Mouse (Mus musculus) right cerebral cortex, adult 2 months (tissue): ENCODE results near the gene Klc3.

Experiments used
- DNase-seq, 2 experiments: peaks; one replicate each; pipeline ENCODE4 v3.0.0; 2021 to 2022; ENCODE audit warnings: low spot score in 2 of 2

Klc3 gene

GRCm38 (mm10) chr7:19403731-19404296 is at the start of gene Klc3:
TSS of gene Klc3 (minus strand) at chr7:19404104.
- DNase-seq: peak in 1 of 2 experiments; percentile 28

GRCm38 (mm10) chr7:19449165-19449564 is 45.3 kb upstream of the Klc3 start:
- no peak for DNase-seq

GRCm38 (mm10) chr7:19447689-19448088 is 43.8 kb upstream of the Klc3 start:
- no peak for DNase-seq

GRCm38 (mm10) chr7:19444801-19445200 is 40.9 kb upstream of the Klc3 start:
- no peak for DNase-seq

- DNase-seq: peak; percentile 92
Measured at GRCm38 (mm10) chr7:19443344-19443743, 39.4 kb upstream of the Klc3 start.

- no peak for DNase-seq
Measured at GRCm38 (mm10) chr7:19441448-19442091, 37.7 kb upstream of the Klc3 start.

GRCm38 (mm10) chr7:19437048-19437447 is 33.1 kb upstream of the Klc3 start:
- no peak for DNase-seq

GRCm38 (mm10) chr7:19436276-19436675 is 32.4 kb upstream of the Klc3 start:
- no peak for DNase-seq

GRCm38 (mm10) chr7:19432475-19432874 is 28.6 kb upstream of the Klc3 start:
- no peak for DNase-seq

- DNase-seq: no peak
Measured at GRCm38 (mm10) chr7:19430402-19430801, 26.5 kb upstream of the Klc3 start.

GRCm38 (mm10) chr7:19429726-19430125 is 25.8 kb upstream of the Klc3 start:
- no peak for DNase-seq

GRCm38 (mm10) chr7:19427999-19428650 is 24.2 kb upstream of the Klc3 start:
- no peak for DNase-seq

GRCm38 (mm10) chr7:19426888-19427287 is 23.0 kb upstream of the Klc3 start:
- DNase-seq: no peak

GRCm38 (mm10) chr7:19426349-19426748 is 22.4 kb upstream of the Klc3 start:
- DNase-seq: peak; percentile 40 to 63

GRCm38 (mm10) chr7:19424051-19424450 is 20.1 kb upstream of the Klc3 start:
- no peak for DNase-seq

- DNase-seq: no peak
Measured at GRCm38 (mm10) chr7:19423083-19423482, 19.2 kb upstream of the Klc3 start.

- peak; percentile 88 to 89 for DNase-seq
Measured at GRCm38 (mm10) chr7:19420821-19421636, 17.1 kb upstream of the Klc3 start.

- DNase-seq: no peak
Measured at GRCm38 (mm10) chr7:19420121-19420520, 16.2 kb upstream of the Klc3 start.

- no peak for DNase-seq
Measured at GRCm38 (mm10) chr7:19416590-19416989, 12.7 kb upstream of the Klc3 start.

- no peak for DNase-seq
Measured at GRCm38 (mm10) chr7:19413525-19413924, 9.6 kb upstream of the Klc3 start.

- no peak for DNase-seq
Measured at GRCm38 (mm10) chr7:19411783-19412182, 7.9 kb upstream of the Klc3 start.

- no peak for DNase-seq
Measured at GRCm38 (mm10) chr7:19410766-19411344, 7.0 kb upstream of the Klc3 start.
